ENCODE assay signal across 8 mouse cellular contexts in genomic region chr7:105580627-105581089, GRCm38 (mm10). TPM values are rescaled to one million over a fixed set of nuclear protein-coding genes. Genes with fewer than 3 reads are reported as not detected.
A peak's percentile ranks its signal among the peaks of the same experiment; 100 is the strongest.
DNase-seq lines count a peak whose midpoint lies in the region; ATAC-seq lines count a peak whose summit lies in the region.

No protein-coding gene starts in this region.

- intact Hi-C loops in heart, postnatal 10 days (cut with DNase I) = loop anchor here (2.0 kb wide), 1 partner anchor 26 kb away; the partner anchor contains the start of gene Smpd1

- no peak overlapping the region for H3K27ac ChIP-seq in liver, embryonic 13.5 days
- 0 out of 2 replicates have a peak overlapping the region, but pooled peaks have one; percentile 54 for H3K27ac ChIP-seq in stomach, embryonic 15.5 days

- 4% methylated on average over 18 of the region's 22 CpGs for WGBS in liver, embryonic 13.5 days (ENCODE audit: insufficient replicate concordance)
- 1% methylated on average over 18 of the region's 22 CpGs for WGBS in stomach, embryonic 15.5 days

- H3K9ac ChIP-seq in liver, embryonic 13.5 days = peak overlapping the region; percentile 68
- H3K9ac ChIP-seq in stomach, embryonic 15.5 days = peak overlapping the region; percentile 32; the same call in 1 of the 2 replicates

- peaks cover 33% of the 10 kb centered on the region for H3K27me3 ChIP-seq in liver, embryonic 13.5 days
- no peaks in the 10 kb centered on the region for H3K27me3 ChIP-seq in stomach, embryonic 15.5 days (replicated peaks)

- no peak; the same call in 1 of the 2 replicates for ATAC-seq in liver, embryonic 13.5 days (ENCODE audit: low read depth)
- peak; percentile 45 for ATAC-seq in stomach, embryonic 15.5 days (ENCODE audit: insufficient read depth, low FRiP score, low read depth)

- peaks cover 14% of the 10 kb centered on the region for H3K4me1 ChIP-seq in liver, embryonic 13.5 days (replicated peaks)
- peaks cover 7% of the 10 kb centered on the region; the same call in 1 of the 2 replicates for H3K4me1 ChIP-seq in stomach, embryonic 15.5 days

- H3K4me3 ChIP-seq in liver, embryonic 13.5 days (replicated peaks) = peak overlapping the region; percentile 64
- H3K4me3 ChIP-seq in stomach, embryonic 15.5 days (replicated peaks) = peak overlapping the region; percentile 70

- peak; percentile 67 for DNase-seq in embryo, embryonic 10 days (ENCODE audit: low spot score)
- DNase-seq in embryo, embryonic 9.5 days (ENCODE audit: extremely low spot score) = no peak
- peak; percentile 14 for DNase-seq in urinary bladder, postnatal 14 days (ENCODE audit: low spot score)
- DNase-seq in urinary bladder, postnatal 10 days (ENCODE audit: low spot score) = no peak
- DNase-seq in heart, postnatal 10 days = peak; percentile 33
- DNase-seq in liver, embryonic 13.5 days = no peak
- no peak for DNase-seq in urinary bladder, postnatal 25 days (ENCODE audit: low spot score)

- peak overlapping the region; percentile 80 for H3K4me2 ChIP-seq in liver, embryonic 13.5 days
- peak overlapping the region; percentile 88 for H3K4me2 ChIP-seq in stomach, embryonic 15.5 days

- H3K36me3 ChIP-seq in liver, embryonic 13.5 days = no peaks in the 10 kb centered on the region
- no peaks in the 10 kb centered on the region for H3K36me3 ChIP-seq in stomach, embryonic 15.5 days

- no peaks in the 10 kb centered on the region for H3K9me3 ChIP-seq in liver, embryonic 13.5 days (replicated peaks)
- no peaks in the 10 kb centered on the region for H3K9me3 ChIP-seq in stomach, embryonic 15.5 days

RNA-seq across cellular contexts. Expression of gene Apbb1, which starts 0.8 kb away (rescaled TPM):
- total RNA-seq in heart, postnatal 10 days (2021) = 10 to 100 TPM; 67.0 to 76.3 TPM
- polyA plus RNA-seq in liver, embryonic 13.5 days (2015; fragmentation: Nextera tagmentation; extraction: Ambion mirVana) = 4.1 TPM in 2 replicates
- polyA plus RNA-seq in stomach, embryonic 15.5 days (2015; fragmentation: Nextera tagmentation; extraction: Ambion mirVana) = 31.3 and 36.1 TPM in 2 replicates

RNA-seq across cellular contexts. Expression of gene Hpx, which starts 19.3 kb away (rescaled TPM):
- under 1 TPM; 0.17 to 0.34 TPM for total RNA-seq in heart, postnatal 10 days (2021)
- polyA plus RNA-seq in liver, embryonic 13.5 days (2015; fragmentation: Nextera tagmentation; extraction: Ambion mirVana) = 144 and 154 TPM in 2 replicates
- 7.0 and 17.7 TPM in 2 replicates for polyA plus RNA-seq in stomach, embryonic 15.5 days (2015; fragmentation: Nextera tagmentation; extraction: Ambion mirVana)

RNA-seq across cellular contexts. Expression of gene Smpd1, which starts 26.5 kb away (rescaled TPM):
- total RNA-seq in heart, postnatal 10 days (2021) = 100 to 1,000 TPM; 120 to 137 TPM
- polyA plus RNA-seq in liver, embryonic 13.5 days (2015; fragmentation: Nextera tagmentation; extraction: Ambion mirVana) = 22.8 and 25.6 TPM in 2 replicates
- 31.5 and 31.8 TPM in 2 replicates for polyA plus RNA-seq in stomach, embryonic 15.5 days (2015; fragmentation: Nextera tagmentation; extraction: Ambion mirVana)

RNA-seq across cellular contexts. Expression of gene Trim3, which starts 52.7 kb away (rescaled TPM):
- 10 to 100 TPM; 34.4 to 36.9 TPM for total RNA-seq in heart, postnatal 10 days (2021)
- polyA plus RNA-seq in liver, embryonic 13.5 days (2015; fragmentation: Nextera tagmentation; extraction: Ambion mirVana) = 3.7 and 3.8 TPM in 2 replicates
- polyA plus RNA-seq in stomach, embryonic 15.5 days (2015; fragmentation: Nextera tagmentation; extraction: Ambion mirVana) = 27.8 and 29.8 TPM in 2 replicates

RNA-seq across cellular contexts. Expression of gene Timm10b, which starts 59.2 kb away (rescaled TPM):
- 100 to 1,000 TPM in 1 of 2 experiments, 10 to 100 TPM in 1; 97.3 to 100 TPM for total RNA-seq in heart, postnatal 10 days (2021)
- 131 and 135 TPM in 2 replicates for polyA plus RNA-seq in liver, embryonic 13.5 days (2015; fragmentation: Nextera tagmentation; extraction: Ambion mirVana)
- polyA plus RNA-seq in stomach, embryonic 15.5 days (2015; fragmentation: Nextera tagmentation; extraction: Ambion mirVana) = 189 and 199 TPM in 2 replicates

Comparison
In these comparisons a context has a peak if more than half of its experiments do, and no peak if none do; other contexts are left out.
1. DNase-seq: peak in embryo, embryonic 10 days (single experiment), urinary bladder, postnatal 14 days (single experiment) and heart, postnatal 10 days (2 of 2); none in embryo, embryonic 9.5 days (single experiment), urinary bladder, postnatal 10 days (single experiment), liver, embryonic 13.5 days (single experiment) and urinary bladder, postnatal 25 days (single experiment).